Mouse (Mus musculus) myocyte (in vitro differentiated cells): ENCODE measurements around the gene Myo1e. TPM values are rescaled to one million over a fixed set of nuclear protein-coding genes. Genes with fewer than 3 reads are reported as not detected.

ENCODE experiments used
- H3K27me3 ChIP-seq: one replicate; pipeline ENCODE4 v1.6.1; 2011; ENCODE audit not compliant: control insufficient read depth, insufficient read depth, insufficient read length
- H3K36me3 ChIP-seq: one replicate; pipeline ENCODE4 v1.6.1; 2011; ENCODE audit not compliant: control insufficient read depth, insufficient read depth
- H3K4me2 ChIP-seq: one replicate; pipeline ENCODE4 v1.6.1; 2011; ENCODE audit warnings: low read depth, control low read depth
- H3K4me3 ChIP-seq: one replicate; pipeline ENCODE4 v1.5.1; 2011; ENCODE audit warnings: mild to moderate bottlenecking, control low read depth, moderate library complexity
- H3K79me2 ChIP-seq: one replicate; pipeline ENCODE4 v1.6.1; 2011; ENCODE audit not compliant: control insufficient read depth, insufficient read depth
- H3ac ChIP-seq: one replicate; pipeline ENCODE4 v1.6.1; 2011; ENCODE audit not compliant: control insufficient read depth, insufficient read length
- CEBPB ChIP-seq: IDR thresholded peaks from 2 replicates; pipeline ENCODE4 v1.6.1; 2011; ENCODE audit warnings: mild to moderate bottlenecking, moderate library complexity; ENCODE audit not compliant: poor library complexity, insufficient read depth, severe bottlenecking
- E2F4 ChIP-seq: IDR thresholded peaks from one replicate; pipeline ENCODE4 v1.6.1; 2011; ENCODE audit warnings: mild to moderate bottlenecking, control low read depth, moderate library complexity; ENCODE audit not compliant: insufficient read depth
- MAX ChIP-seq: IDR thresholded peaks from one replicate; pipeline ENCODE4 v1.6.1; 2011; ENCODE audit warnings: low read depth, mild to moderate bottlenecking, control low read depth
- MYOD1 ChIP-seq, 3 experiments: IDR thresholded peaks; one replicate each; pipeline ENCODE4 v1.6.1; 2011; ENCODE audit warnings: control low read depth in 2 of 3, low read depth in 2 of 3, mild to moderate bottlenecking in 2 of 3, moderate library complexity in 1 of 3; ENCODE audit not compliant: insufficient read length in 2 of 3, control insufficient read depth in 1 of 3
- MYOG ChIP-seq, 3 experiments: IDR thresholded peaks; one replicate each; pipeline ENCODE4 v1.6.1; 2011; ENCODE audit warnings: control low read depth in 2 of 3, low read depth in 2 of 3, mild to moderate bottlenecking in 2 of 3; ENCODE audit not compliant: insufficient read length in 2 of 3, control insufficient read depth in 1 of 3, insufficient read depth in 1 of 3
- POLR2A ChIP-seq: IDR thresholded peaks from one replicate; pipeline ENCODE4 v1.6.1; 2011; ENCODE audit warnings: low read depth, mild to moderate bottlenecking, control low read depth, moderate library complexity; ENCODE audit not compliant: insufficient read length
- POLR2AphosphoS2 ChIP-seq: IDR thresholded peaks from one replicate; pipeline ENCODE4 v1.6.1; 2011; ENCODE audit warnings: low read depth, control low read depth; ENCODE audit not compliant: insufficient read length
- REST ChIP-seq: IDR thresholded peaks from one replicate; pipeline ENCODE4 v1.6.1; 2011; ENCODE audit warnings: mild to moderate bottlenecking, control low read depth, moderate library complexity; ENCODE audit not compliant: insufficient read depth, insufficient read length
- SRF ChIP-seq: IDR thresholded peaks from one replicate; pipeline ENCODE4 v1.6.1; 2011; ENCODE audit warnings: low read depth; ENCODE audit not compliant: control insufficient read depth, insufficient read length
- TCF12 ChIP-seq: IDR thresholded peaks from one replicate; pipeline ENCODE4 v1.6.1; 2011; ENCODE audit warnings: mild to moderate bottlenecking, control low read depth; ENCODE audit not compliant: poor library complexity, insufficient read depth, severe bottlenecking
- TCF3 ChIP-seq: IDR thresholded peaks from one replicate; pipeline ENCODE4 v1.6.1; 2011; ENCODE audit warnings: low read depth, control low read depth; ENCODE audit not compliant: insufficient read length
- USF1 ChIP-seq: IDR thresholded peaks from one replicate; pipeline ENCODE4 v1.6.1; 2011; ENCODE audit warnings: low read depth, mild to moderate bottlenecking, control low read depth, moderate library complexity
- polyA plus RNA-seq: library from polyadenylated mRNA; unstranded; fragments of >200 nt; fragmentation: generic; extraction: Trizol; gene quantifications from one replicate; pipeline ENCODE4 v1.2.1, GENCODE M21; 2012; ENCODE audit warnings: missing spikeins

Gene Myo1e
- polyA plus RNA-seq, result 26.5 TPM

- H3K4me2 ChIP-seq, result peak within 1 kb of the TSS; percentile 94
- H3K36me3 ChIP-seq, result no peaks in the 10 kb centered on the region
- TF ChIP-seq POLR2A (peak; percentile 90), TCF3 (no peak), POLR2AphosphoS2 (peak; percentile 90), SRF (peak; percentile 92)
- H3K27me3 ChIP-seq, result no peaks in the 10 kb centered on the region
- H3ac ChIP-seq, result peak within 1 kb of the TSS; percentile 66
- peaks cover 43% of the 10 kb centered on the region for H3K79me2 ChIP-seq
- H3K4me3 ChIP-seq, result peak within 1 kb of the TSS; percentile 98
These were observed at the start of gene Myo1e for GRCm38 (mm10) chr9:70207151-70207831. Myo1e (plus strand) TSS chr9:70207350.

GRCm38 (mm10) chr9:70160071-70160470 is 47.1 kb upstream of the Myo1e start:
- Histone ChIP-seq H3K79me2 (no peaks in the 10 kb centered on the region), H3K4me2 (no peak overlapping the region), H3K36me3 (no peaks in the 10 kb centered on the region), H3ac (no peak overlapping the region), H3K4me3 (no peak overlapping the region), H3K27me3 (no peaks in the 10 kb centered on the region)
- TF ChIP-seq TCF12 (no peak), MYOD1 (IDR thresholded peaks at IDR 0.05; ENCODE audit: control insufficient read depth in 1 of 3, insufficient read length in 2 of 3, low read depth in 2 of 3) (no peak), TCF3 (no peak), SRF (no peak), REST (no peak), CEBPB (no peak), E2F4 (no peak), MYOG (IDR thresholded peaks at IDR 0.05; ENCODE audit: control insufficient read depth in 1 of 3, insufficient read depth in 1 of 3, insufficient read length in 2 of 3, low read depth in 2 of 3) (no peak), MAX (no peak), USF1 (no peak), POLR2AphosphoS2 (no peak)

- Histone ChIP-seq H3K4me2 (no peak overlapping the region), H3ac (no peak overlapping the region), H3K36me3 (no peaks in the 10 kb centered on the region), H3K79me2 (no peaks in the 10 kb centered on the region), H3K27me3 (no peaks in the 10 kb centered on the region), H3K4me3 (no peak overlapping the region)
- TF ChIP-seq CEBPB (no peak), MAX (no peak), REST (no peak)
These were observed 38.2 kb upstream of the Myo1e start for GRCm38 (mm10) chr9:70168973-70169372.

GRCm38 (mm10) chr9:70174291-70174848 is 32.8 kb upstream of the Myo1e start:
- no peak overlapping the region for H3K4me3 ChIP-seq
- TF ChIP-seq CEBPB (peak; percentile 68), MAX (no peak), MYOD1 (IDR thresholded peaks at IDR 0.05; ENCODE audit: control insufficient read depth in 1 of 3, insufficient read length in 2 of 3, low read depth in 2 of 3) (no peak), E2F4 (no peak), TCF12 (no peak), MYOG (IDR thresholded peaks at IDR 0.05; ENCODE audit: control insufficient read depth in 1 of 3, insufficient read depth in 1 of 3, insufficient read length in 2 of 3, low read depth in 2 of 3) (no peak)
- no peaks in the 10 kb centered on the region for H3K27me3 ChIP-seq
- H3K4me2 ChIP-seq, result no peak overlapping the region
- no peak overlapping the region for H3ac ChIP-seq
- H3K36me3 ChIP-seq, result no peaks in the 10 kb centered on the region
- H3K79me2 ChIP-seq, result no peaks in the 10 kb centered on the region

DNA sequence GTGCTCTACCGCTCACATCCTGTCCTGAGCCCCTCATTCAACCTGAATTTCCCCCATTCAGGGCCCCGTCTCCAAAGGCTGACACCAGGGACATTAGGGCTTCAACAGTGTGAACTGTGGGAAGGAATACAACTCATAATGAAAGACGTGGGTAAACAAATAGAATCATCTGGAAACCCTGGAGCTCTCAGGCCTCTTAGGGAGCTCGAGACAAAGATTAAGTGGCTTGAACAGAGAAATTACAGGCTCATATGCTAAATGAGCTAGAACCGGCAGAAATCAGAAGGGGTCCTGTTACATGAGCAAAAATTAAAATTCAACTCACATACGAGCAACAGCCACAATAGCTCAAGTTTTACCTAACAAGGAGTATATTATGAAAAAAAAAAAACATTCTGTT is 32.3 kb upstream of the Myo1e start:
- TF ChIP-seq TCF12, result no peak
- Histone ChIP-seq H3K4me3 (no peak overlapping the region), H3K27me3 (no peaks in the 10 kb centered on the region), H3K4me2 (no peak overlapping the region), H3ac (no peak overlapping the region), H3K36me3 (no peaks in the 10 kb centered on the region), H3K79me2 (no peaks in the 10 kb centered on the region)

- Histone ChIP-seq H3K4me3 (no peak overlapping the region), H3ac (no peak overlapping the region), H3K27me3 (no peaks in the 10 kb centered on the region), H3K36me3 (no peaks in the 10 kb centered on the region), H3K79me2 (no peaks in the 10 kb centered on the region), H3K4me2 (no peak overlapping the region)
- no peak for TF ChIP-seq POLR2A
- no peak for TF ChIP-seq TCF3
- no peak for TF ChIP-seq E2F4
- no peak for TF ChIP-seq POLR2AphosphoS2
- TF ChIP-seq USF1, result no peak
- no peak for TF ChIP-seq REST
These were observed 30.9 kb upstream of the Myo1e start for GRCm38 (mm10) chr9:70176291-70176690.
